Mouse (Mus musculus): ENCODE results near the gene Scube1.

Scube1 gene

DNA sequence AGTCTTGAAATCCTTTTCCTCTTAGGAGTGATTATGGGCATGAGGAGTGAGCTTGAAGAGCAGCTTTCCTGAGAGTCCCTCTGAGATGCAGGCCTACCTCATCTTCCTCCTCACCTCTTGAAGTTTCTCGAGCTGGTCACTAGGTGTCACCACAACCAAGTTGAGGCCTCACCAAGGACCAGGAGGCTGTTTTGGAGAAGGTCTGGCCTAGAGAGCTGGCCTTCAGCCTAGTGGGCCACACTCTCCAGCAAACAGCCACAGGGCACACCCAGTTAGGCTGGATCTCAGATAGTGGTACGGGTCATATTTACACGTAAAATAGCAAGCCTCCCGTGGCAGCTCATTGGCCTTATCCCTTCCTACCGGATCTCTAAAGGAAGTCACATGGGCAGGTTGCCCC, 60.1 kb downstream of the Scube1 start:
- DNase-seq: peak; percentile 19

DNA sequence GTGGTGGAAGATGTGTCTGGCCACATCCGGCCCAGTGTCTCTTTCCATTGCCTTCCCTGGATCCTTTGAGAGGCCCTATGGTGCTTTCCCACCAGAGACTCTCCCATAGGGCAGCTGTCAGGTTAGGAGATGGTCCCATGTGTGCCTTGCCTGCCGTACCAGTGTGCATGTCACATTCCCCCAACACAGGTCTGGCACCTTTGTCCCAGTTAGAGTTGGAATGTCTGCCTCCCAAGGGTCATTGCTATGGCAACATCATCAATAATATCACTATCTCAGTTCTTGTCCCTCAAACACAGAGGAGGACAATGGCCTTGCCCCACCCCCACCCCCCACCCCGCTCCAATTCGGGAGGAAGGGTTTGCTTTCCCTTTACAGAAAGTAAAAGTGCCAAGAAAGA, 61.8 kb downstream of the Scube1 start:
- DNase-seq: no peak

DNA sequence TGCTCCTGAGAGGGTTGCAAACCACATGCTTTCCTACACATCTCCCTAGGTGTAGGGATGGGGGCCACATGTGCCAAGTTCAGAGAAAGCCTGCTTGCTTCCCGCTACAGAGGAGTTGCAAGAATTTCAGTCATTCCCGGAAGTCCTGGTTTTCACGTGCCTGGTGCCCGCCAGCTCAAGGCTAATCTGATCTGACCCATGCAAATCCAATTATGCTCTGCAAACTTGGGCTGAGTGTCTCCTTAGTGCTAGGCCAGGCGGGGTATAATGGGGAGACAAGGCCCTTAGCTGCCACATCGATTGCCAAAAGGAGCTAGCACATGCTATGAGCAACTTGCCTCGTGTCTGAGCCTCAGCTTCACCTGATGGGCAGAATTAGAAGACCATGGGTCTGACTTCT, 62.7 kb downstream of the Scube1 start:
- no peak for DNase-seq

DNA sequence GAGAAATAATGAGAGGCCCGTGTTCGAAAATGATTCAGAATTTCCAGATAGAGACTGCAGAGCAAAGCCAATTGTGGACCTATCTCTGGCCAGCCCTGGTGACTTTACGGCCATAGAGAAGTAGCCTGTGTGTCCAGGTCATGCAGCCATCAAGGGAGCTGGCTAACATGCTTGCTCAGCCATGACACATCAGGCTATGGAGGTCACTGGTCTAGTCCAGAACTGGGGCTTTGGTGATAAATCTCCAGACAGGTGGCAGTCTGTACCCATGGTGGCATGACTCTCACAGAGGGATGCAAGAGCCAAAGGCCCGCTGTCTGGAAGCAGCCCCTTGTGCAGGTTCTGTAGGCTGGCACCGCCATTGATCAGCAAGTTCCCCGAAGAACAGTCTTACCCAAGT, 82.3 kb downstream of the Scube1 start:
- no peak for DNase-seq

DNA sequence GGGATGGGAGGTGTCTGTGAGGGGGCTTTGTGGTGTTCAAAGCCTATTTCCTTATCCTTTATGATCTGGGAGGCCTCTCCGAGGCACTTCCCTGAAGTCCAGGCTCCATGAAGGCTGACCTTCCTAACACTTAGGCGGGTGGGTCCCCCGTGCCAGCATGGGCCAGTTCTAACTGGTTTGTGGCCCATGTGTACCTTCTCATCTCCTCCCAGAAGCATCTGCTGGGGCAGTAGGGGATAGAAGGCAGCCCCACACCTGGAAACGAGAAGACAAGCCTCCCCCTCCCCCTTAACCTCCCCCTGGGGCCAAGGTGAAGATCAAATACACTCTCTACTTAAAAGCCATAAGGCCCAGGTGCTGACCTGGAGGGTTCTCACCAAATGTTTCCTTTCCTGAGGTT, 84.6 kb downstream of the Scube1 start:
- no peak for DNase-seq

DNA sequence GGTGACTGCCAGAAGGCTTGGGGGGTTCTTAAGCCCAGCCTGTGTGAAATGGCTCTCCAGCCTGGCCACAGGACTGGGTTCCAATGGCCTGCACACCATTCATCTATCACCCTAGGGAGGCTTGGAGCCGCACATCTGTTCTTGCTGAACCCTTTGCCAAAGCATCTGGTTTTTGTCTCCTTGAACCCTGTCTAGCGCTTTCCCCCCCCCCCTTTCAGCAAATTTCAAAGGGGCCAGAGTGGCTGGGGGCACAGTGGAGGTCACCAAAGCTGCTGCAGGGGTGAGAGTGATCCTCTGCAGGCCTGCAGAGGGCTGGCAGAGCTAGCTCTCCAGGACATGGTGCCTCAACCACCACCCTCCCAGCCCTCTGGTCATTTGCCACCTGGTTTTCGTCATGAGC, 85.7 kb downstream of the Scube1 start:
- no peak for DNase-seq

DNA sequence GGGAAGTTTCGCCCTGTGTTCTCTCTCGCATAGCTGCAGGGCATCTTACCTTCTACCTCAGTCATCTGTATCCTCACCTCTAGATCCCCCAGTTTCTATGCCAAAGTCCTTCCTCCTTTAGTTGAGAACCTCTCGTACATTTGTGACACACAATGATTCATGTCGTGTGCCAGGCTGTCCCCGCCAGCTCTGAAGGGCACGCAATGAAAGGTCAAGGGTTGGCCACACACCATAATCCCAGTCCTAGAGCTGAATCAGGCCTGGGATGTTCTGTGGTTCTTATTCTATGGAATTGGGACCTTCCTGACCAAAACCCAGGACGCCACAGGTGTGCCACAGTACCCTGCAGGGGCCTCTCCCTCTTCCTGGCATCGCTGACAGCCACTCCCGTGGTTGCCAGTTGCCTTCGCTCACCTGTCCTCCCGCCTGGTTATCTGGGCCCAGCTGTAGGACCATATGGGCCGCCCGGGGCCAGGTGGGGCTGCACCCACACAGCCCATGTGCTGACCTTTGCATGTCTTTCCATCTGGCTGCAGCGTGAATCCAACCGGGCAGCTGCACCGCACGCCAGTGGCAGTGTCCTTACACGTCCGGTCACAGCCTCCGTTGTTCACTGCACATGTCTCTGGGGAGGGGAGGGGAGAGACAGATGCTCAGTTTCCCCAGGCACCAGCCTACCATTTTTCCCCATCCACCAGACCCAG, 86.5 kb downstream of the Scube1 start:
- no peak for DNase-seq

DNA sequence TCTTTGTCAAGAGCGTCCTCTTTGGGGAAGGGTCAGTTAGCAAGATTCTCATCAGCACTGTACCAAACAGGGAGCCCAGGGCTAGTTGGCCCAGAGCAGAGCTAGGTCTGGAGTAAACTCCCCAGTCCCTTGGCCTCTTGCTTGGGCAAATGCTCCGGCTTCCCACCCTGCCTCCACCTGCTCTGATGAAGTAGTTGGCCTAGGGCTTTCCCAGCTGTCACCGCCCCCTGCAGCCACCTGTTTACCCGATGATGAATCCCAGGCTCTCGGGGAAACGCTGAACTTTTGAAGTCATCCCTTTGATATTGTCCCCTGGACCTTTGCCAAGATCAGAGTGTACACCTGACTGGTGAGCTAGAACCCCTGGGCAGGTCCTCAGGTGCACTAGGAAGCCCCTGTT, 88.1 kb downstream of the Scube1 start:
- DNase-seq: no peak

DNA sequence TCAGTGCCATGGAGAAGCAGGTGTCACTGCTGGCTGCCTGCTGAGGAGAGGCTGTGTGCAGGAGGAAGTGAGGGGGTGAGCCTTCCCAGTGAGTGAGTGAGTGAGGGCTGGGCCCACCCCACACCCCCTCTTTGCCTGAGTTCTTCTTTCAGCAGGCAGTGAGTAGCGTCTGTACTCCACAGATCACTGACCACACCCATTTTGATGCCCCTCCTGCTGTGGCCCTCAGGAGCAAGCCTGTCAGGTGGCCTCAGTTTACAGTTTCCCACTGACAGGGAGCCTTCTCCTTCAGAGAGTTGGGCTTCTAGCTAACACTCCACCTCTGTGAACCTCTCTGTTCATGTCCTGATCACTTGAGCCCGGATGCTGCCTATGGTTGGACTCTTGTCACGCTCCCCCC, 89.6 kb downstream of the Scube1 start:
- no peak for DNase-seq

DNA sequence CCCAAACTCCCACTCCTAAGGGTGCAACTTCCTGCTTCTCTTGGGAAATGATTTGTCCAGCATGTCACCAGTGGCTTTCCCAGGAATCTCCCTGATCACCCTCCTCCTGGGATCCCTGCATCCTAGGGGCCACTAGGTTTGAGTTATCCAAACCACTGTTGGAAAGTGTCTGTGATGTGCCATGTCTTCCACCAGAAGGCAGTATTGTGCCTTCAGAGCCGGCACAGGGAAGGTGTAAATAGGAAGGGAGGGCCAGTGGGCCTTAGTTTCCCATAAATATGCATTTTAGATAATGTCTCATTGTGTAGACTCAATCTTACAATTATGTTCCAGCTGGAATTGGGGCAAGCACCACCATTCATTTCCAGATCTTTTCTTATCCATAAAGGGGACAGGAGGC, 90.7 kb downstream of the Scube1 start:
- DNase-seq: no peak

DNA sequence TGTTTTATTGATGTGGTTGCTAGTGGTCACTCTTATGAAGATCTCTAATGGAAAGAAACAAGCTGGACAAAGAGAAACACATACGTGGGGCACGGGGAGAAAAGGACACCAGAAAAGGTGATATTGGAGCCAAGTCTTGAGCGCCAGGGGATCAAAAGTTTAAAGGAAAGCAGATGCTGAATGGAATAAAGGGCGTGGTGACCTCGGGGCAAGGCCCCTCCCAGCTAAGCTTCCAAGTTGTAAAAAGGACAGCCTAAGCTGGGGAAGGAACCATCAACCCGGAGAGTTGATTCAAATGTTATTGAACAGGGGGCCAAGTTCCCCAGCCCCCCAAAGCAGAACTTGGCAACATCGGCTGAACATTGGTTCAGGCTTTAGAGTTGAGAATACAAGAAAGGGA, 93.8 kb downstream of the Scube1 start:
- no peak for DNase-seq

DNA sequence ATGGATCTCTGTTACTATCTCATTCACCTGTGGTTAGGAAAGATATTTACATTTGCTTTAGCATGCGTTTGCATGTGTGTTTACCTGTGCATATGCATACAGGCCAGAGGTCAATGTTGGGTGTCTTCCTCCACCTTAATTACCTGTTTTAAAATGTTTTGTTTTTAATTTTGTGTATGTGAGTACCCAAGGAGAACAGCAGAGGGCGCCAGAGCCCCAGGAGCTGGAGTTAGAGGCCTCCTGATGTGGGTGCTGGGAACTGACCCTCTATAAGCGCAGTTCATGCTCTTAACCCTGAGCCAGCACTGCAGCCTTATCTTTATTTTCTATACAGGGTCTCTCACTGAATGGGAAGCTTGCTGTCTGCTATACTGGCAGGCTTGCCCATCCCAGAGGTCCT, 95.1 kb downstream of the Scube1 start:
- no peak for DNase-seq

DNA sequence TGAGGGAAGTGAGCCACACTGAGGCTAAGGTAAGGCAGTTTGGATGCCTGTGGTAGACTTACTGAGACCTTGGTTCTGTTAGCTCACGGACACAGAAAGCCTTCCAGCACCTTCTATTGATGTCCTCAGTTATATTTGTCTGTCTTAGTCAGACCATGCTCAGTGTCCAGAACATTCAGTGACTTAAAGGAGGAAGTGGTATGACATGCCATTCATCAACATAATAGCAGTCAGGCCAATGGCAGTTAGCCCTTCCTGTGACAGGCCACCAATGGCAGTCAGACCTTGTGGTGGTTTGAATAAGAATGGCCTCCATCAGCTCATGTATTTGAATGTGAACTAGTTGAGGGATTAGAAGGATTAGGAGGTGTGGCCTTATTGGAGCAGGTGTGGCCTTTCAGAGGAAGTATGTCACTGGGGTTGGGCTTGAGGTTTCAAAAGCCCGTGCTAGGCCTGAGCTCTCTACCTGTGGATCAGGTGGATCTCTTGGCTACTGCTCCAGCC, 98.6 kb downstream of the Scube1 start:
- DNase-seq: no peak

DNA sequence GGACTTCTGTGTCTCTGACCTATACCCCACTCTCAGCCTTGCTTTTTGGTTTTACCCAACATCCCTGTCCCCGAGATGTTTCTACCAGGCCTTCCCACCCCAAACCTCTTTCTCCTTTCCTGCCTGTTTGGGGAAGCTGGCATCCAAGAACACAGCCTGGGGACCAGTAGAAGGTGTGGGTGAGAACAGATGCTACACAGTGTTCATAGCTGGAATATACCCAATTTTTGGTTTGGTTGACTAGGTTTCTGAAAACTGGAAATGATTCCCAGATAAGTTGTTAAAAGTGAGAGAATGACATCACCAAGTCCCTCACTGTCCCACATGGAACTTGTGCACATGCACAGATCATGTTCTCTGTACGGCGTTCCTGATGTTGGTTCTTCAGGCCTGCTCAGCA, 109.6 kb downstream of the Scube1 start:
- DNase-seq: no peak

DNA sequence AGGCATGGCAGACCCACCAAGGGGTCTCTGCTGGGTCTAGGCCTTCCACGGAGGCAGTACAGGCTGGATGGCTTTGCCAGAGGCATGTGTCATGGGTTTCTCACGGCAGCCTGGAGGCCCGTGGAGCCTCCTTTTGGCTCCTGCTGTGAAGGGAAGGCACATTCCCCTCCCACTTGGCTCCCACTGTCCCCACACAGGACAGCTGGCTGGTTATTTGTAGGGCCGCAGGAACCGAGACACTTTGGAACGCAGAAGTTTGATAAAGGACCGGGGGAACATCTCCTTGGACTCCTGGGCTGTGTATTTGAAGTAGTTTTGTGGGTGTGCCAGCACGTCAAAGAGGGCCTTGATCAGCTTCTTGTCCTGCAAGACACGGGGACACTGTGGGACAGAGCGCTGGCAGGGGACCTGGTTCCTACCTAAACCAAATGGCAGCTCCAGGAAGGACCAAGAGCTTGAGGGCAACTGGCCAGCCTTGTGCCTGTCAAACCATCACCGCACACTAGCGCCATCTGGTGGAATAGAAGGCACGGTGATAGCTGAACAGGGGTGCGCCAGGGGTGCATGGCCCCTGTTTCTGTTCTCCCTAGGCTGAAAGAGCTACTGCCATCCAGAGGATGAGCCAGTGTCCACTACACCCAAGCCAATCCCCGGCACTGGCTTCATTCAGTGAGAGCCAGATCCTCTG, 117.6 kb downstream of the Scube1 start:
- DNase-seq: peak; percentile 67

DNA sequence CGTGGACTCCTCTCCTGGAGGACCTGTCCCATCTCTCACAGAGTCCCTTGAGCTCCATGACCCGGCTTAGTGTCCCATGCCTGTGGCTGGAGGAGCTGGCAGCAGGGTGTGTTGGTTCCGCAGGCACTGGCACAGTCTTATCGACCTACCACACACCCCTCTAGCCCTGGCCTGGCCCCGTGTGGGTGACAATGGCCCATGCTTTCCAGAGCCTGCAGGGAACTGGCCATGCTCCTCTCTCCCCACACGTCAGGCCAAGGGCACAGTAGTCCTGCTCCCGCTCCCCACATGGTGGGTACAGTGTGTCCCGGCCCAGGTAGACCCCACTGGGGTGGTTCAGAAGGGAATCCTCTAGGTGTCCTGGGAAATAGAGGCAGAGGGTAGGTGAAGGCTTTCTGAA, 118.1 kb downstream of the Scube1 start:
- DNase-seq: no peak

DNA sequence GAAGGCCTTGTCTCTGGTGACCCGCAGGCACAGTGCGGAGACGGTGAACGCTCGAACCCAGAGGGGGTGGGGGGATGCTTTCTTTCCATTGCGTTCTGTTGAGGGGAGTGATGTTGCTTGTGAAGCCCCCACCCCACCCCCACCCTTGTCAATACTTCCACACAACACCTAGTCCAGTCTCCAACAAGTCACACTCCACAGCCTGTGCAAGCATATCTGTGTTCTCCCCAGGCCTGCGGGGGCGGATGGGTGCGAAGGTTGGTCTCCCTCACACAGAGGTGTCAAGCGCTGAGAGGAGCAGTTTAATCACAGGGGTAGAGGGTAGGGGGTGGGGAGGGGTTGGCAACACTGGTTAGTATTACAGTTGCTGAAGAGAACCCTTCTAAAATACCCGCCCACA, 118.6 kb downstream of the Scube1 start:
- no peak for DNase-seq

DNA sequence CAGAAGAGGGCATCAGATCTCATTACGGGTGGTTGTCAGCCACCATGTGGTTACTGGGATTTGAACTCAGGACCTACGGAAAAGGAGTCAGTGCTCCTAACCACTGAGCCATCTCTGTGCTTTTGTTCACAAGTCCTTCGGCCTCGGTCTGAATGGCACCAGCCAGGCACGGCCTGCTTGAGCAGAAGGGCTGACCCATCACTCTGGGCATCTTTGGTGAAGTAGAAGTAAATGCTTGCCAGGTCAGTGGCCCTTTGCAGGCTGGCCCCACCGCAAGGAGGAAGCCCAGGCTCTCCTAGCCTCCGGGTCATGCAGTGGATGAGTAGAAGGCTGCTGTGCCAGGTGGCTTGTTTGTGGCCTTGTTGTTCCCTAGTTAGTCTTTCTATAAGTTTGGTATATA, 121.4 kb downstream of the Scube1 start:
- DNase-seq: no peak

DNA sequence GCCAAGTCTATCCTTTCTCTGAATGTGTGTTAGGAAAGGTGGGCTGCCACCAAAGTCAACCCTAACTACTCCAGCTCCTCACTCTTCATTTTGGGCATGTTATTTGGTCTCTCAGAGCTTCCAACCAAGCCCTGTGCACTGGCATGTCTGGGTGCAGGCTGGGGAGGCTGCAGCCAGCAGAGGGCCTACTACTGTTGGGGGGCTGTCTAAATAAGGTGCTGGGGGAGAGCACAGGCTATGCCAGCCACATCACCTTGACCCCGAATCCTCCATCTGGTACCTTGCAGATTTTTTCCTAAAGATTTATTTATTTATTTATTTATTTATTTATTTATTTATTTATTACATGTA, 121.8 kb downstream of the Scube1 start:
- no peak for DNase-seq

DNA sequence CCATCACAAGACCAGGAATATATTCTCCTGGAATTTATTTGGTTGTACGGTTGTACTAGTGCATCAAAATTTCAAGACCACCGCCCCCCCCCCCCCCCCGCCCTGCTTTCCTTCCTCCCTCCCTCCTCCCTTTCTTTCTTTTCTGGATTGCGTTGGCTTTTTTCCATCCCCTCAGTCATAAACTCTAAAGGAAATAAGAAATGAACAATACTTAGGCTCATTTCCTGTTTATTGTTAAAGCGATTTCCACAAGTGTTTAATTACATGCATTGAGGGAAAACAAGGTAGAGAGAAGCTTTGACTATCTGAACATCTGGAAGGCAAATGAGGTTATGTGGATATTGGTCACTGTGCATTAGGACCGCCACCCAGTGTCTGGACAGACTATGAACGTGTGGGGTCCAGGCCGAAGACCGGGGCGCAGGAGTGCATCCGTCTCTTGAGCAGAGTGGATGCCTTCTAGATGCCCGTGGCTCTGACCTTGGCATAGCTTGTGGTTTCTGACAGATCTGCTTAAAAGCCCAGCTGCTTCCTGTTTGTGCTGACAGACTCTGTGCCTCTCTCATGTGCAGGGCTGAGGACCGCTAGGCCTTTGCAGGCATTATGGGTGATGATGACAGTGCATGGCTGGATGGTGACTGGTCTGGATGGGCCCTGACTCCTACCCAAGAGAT, 122.3 kb downstream of the Scube1 start:
- DNase-seq: no peak

DNA sequence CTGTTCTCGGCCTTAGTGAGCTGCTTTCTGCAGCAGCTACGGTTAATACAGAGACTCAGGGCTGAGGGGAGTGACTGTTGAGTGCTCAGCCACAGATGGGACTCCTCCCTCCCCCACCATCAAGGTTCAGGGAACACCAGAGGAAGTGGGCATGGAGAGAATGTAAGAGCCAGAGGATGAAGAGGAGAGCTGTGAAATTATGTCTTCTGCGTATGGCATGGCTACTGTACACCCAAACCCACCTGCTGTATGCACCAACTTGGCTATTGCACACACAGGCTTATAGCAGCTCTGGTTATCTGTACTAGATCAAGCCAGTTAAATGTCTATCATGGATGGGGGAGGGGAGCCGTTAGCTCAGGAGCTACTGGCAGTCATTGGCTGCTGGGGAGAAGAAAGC, 123.6 kb downstream of the Scube1 start:
- no peak for DNase-seq

DNA sequence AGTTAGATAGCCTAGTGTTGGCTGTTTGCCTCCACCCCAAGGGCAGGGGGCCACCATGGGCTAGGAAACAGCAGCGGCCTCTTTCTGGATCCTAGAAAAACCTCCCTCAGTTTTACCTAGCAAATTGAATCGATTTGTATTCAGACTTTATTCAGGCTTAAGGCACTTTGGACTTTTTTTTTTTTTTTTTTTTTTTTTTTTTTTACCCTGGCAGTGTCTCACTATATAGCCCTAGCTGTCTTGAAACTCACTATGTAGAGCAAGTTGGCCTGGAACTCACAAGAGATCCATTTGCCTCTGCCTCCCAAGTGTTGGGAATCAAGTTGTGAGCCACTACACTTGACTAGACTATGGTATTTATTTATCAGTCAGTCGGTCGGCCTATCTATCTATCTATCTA, 128.0 kb downstream of the Scube1 start:
- DNase-seq: no peak

DNA sequence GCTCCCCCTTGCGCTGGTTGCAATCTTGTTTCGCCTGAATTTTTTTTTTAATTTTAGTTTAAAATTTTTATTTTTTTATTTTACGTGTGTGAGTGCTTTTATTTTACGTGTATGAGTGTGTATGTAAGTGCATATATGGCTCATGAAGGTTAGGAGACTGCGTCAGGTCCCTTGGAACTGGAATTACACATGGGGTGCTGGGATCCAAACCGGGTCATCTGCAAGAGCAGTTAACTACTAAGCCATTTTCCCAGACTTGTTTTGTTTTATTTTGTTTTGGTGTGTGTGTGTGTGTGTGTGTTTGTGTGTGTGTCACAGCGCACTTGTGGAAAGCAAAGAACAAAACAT, 129.5 kb downstream of the Scube1 start:
- DNase-seq: no peak
